Mouse (Mus musculus): ENCODE measurements around the gene 3110082I17Rik. TPM values are rescaled to one million over a fixed set of nuclear protein-coding genes. Genes with fewer than 3 reads are reported as not detected.

3110082I17Rik gene
- total RNA-seq, 1 experiment from 2014 or later: 15.0 TPM

DNA sequence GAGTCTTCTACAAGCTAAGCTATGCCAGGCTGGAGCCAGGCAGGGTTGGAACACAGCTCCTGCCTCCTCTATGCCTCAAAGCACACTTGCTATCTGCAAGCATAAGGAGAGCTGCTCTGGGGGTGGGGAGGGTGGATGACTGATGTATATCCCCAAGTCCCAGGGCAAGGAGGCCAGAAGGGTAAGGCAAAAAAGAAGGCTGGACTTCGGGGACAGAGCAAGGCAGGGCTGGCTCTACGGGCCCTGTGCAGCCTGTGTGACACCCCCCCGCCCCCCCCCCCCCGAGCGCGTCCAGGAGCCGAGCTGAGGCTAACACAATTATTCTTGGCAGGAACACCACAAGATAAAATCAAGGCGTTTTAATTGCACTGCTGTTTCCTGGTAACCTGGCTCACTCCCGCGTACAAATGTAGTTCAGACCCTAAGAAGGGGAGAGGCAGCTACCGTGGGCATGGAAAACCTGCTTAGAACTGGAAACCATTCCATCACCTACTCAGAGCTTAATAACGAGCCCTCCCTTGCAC, 30.4 kb downstream of the 3110082I17Rik start:
- ATAC-seq (ENCODE audit: extremely low read depth, insufficient number of reproducible peaks, low FRiP score, poor library complexity, severe bottlenecking): no peak

DNA sequence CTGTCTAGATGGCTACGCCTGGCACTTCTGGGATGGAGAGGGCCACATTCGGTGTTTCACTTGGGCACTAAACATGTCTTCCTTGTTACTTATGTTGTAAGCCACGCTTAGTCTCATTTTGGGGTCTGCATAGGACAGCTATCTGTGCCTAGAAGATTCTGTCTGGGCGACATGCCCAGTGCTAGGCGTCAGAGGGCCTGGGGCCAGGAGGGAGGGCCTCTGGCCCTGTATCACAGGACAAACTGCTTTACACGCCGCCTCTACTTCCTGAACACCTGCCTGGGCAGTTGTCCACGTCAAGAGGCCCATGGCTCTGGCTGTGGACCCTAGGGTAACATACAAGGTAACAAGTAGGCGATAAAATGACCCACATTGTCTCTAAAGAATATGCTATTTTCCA, 32.3 kb downstream of the 3110082I17Rik start:
- ATAC-seq (ENCODE audit: extremely low read depth, insufficient number of reproducible peaks, low FRiP score, poor library complexity, severe bottlenecking): no peak

DNA sequence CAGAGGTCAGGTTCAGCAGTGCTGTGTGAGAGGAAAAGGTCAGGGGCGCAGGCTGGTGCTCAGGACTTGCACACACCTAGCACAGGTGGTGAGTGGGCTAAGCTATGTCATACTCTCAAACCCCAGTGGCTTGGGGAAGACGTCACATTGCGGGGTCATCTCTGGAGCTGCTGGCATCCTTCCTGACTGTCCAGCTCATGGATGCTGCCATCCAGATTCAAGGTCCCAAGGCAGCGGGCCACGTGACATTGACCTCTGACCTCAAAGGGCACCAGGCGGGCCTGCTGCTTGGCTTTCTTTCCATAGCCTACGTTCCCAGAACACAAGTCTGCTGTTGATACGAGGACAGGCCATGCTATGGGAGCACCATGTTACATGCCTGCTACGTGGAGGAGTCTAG, 33.3 kb downstream of the 3110082I17Rik start:
- no peak for ATAC-seq (ENCODE audit: extremely low read depth, insufficient number of reproducible peaks, low FRiP score, poor library complexity, severe bottlenecking)

DNA sequence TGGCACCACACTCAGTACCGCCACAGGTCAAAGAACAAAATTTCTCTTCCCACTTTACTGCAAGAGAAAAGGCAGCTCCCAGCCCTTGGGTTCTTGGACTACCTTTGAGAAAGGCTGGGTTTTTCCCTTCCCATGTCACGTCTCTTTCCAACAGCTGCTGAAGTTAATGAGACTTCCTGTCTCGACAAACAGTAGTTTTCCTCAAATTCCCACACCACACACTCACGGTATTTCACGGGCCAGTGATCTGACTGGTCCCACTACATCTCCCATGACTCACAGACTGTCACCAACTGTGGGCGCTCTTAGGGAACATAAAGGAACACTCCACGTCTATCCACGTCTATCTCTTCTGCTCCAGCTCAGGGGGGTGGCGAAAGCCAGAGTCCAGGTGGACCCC, 35.1 kb downstream of the 3110082I17Rik start:
- ATAC-seq (ENCODE audit: extremely low read depth, insufficient number of reproducible peaks, low FRiP score, poor library complexity, severe bottlenecking): no peak

DNA sequence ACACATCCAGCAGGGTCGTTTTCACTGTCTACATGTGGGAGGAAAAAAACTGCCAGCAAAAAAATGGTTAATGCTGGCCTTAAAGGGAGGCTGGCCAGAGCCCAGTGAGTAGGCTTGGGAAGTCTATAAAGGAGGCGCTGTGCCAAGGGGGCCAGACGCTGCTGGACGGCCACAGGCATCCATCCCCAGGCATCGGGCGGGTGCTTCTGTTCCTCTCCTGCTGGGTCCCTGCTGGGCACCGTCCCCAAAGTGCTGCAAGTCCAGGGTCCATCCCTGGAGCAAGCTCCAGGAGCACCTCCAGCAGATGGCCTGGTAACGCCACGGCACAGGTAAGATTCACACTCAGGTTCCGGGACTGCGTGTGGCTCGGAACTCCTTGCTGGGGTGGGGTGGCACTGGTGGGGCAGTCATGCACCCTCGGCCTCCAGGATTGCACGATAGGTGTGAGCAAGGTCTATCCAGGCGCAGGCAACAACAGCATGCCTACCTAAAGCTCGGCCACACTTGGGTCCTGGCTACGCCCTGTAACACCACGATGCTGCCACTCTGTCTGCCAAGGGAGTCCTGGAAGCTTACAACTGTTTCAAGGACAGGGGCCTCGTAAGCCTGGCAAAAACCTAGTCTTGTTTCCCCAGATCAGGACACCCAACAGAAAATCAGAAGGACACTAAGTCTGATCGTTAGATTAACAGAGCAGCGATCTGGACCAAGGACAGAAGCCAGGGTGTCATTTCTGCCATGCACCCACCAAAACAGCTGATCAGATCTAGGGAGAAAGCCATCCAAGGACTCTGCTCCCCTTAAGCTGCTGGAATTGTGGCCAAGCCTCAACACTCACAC, 37.1 kb downstream of the 3110082I17Rik start, which contains the start of gene Gper1:
TSS of gene Gper1 (plus strand) at position 126 of the 840 bp plus-strand sequence.
- no peak for ATAC-seq (ENCODE audit: extremely low read depth, insufficient number of reproducible peaks, low FRiP score, poor library complexity, severe bottlenecking)

DNA sequence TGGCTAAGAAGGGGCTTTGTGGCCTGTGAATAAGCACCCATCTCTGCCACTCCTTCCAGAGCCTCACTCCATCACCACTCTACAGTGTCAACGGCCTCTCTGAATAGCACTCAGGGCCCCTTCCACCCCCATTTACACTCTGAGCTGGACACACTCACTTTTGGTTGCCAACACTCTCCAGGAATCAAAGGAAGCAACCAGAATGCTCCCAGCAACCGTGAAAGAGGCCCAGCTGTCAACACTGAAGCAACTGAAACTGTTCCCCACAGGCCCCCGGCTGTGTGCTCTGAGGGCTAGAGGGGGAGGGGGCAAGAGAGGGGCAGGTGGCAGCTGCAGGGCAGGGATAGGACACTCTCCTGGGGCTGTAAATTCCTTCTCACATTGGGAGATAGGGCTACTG, 41.7 kb downstream of the 3110082I17Rik start:
- no peak for ATAC-seq (ENCODE audit: extremely low read depth, insufficient number of reproducible peaks, low FRiP score, poor library complexity, severe bottlenecking)

DNA sequence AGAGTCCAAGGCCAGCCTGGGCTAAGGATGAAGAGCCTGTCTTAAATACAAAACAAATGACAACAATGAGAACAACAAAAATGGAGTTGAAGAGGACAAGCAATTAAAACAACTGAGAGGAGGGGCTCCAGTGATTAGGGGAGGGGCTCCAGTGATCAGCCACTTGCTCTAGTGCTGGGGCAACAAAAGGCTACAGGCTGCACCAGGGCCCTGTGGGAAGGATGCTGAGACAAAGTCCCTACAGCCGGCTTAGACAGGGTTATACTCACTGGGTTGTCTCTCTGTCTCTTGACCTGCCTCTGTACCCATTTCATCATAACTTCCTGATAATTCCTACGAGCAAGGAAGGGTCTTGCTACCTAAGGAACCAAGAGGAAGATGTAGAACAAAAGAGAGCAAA, 42.2 kb downstream of the 3110082I17Rik start:
- ATAC-seq (ENCODE audit: extremely low read depth, insufficient number of reproducible peaks, low FRiP score, poor library complexity, severe bottlenecking): no peak

DNA sequence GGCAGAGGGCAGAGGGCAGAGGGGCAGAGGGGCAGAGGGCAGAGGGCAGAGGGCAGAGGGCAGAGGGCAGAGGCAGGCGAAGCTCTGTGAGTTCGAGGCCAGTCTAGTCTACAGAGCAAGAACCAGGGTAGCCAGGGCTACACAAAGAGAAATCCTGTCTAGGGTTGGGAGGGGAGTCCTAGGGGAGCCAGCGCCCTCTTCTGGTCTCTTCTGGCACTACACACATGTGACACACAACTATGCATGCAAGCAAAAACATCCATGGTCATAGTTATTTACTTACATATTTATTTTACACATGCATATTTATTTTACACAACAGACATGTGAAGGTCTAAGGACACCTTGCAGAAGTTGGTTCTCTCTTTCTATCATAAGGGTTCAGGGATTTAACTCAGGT, 42.8 kb downstream of the 3110082I17Rik start:
- no peak for ATAC-seq (ENCODE audit: extremely low read depth, insufficient number of reproducible peaks, low FRiP score, poor library complexity, severe bottlenecking)

DNA sequence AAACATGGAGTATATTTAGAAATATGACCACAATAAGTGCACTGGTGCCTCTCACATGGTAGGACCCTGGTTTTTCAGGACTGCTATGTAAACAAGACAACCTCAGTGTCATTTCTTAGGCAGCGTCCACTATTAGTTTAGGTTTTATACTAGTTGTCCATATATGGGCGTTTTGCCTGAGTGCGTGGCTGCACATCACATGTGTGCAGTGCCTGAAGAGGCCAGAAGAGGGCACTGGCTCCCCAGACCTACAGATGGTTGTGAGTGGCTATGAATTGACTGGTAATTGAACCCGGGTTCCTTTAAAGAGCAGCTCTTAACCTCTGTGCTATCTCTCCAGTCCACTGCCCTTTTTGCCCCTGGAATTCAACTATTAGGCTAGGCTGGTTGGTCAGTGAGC, 43.4 kb downstream of the 3110082I17Rik start:
- no peak for ATAC-seq (ENCODE audit: extremely low read depth, insufficient number of reproducible peaks, low FRiP score, poor library complexity, severe bottlenecking)

DNA sequence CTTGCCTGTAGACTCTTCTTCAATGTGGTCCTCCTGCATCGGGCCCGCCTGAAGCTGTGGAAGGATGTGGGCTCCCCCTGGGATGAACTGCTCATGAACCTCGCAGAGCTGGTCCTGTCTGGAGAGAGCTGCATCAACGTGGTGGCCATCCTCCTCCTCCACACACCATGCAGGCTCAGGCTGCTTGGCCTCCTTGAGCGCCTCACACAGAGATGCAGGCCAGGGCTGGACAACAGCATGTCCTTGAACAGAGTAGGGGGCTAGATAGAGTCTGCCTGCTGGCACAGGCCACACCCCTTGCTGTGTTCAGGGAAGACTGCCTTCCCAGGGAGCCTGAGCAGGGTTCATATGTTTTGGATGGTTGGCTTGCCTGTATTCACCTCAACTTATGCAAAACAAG, 45.3 kb downstream of the 3110082I17Rik start:
- no peak for ATAC-seq (ENCODE audit: extremely low read depth, insufficient number of reproducible peaks, low FRiP score, poor library complexity, severe bottlenecking)

DNA sequence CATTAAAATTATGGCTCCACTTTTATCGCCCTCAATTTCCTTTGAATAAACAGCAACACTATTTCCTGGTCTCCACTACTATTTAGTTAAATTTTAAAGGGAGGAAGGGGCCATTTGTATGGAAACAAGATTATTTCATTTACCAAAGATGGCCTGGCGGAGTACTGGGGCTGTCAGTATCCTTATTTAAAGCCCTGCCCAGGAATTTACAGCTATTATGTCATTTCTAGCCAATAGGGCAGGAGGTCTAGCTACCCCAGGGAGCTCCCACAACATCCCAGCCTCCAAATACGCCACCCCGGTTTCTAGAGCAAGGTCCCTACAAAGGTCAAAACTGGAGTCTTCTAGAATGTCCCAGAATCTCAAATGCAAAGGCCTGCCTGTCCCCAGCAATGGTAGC, 46.8 kb downstream of the 3110082I17Rik start:
- ATAC-seq (ENCODE audit: extremely low read depth, insufficient number of reproducible peaks, low FRiP score, poor library complexity, severe bottlenecking): no peak

DNA sequence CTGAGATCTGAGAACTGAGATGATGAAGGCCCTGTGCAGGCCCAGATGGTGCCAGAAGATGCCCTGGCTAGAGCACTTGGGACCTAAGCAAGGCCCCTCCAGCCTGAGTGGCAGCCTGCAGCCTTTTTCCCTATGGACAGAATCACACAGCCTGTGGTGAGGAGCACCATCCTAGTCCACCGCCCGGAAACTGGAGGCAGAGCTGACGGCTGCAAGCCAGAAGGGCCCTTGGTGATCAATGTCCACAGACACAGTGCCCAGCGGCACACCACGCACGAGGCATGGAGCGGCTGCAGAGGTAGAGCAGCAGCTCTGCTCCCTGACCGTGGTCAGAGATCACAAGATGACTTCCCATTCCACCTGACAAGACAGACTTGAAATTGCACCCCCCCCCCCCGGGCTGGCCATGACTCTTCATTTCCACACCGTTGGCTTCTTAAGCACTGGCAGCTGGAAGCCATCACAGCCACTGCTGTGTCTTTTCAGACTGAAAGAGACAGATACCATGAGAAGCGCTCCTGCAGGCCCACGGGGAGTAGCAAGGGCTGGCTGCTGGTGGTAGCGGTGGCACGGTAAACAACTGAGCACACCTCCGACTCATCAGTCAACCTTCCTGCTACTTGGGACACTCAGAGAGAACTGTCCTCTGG, 48.5 kb downstream of the 3110082I17Rik start:
- no peak for ATAC-seq (ENCODE audit: extremely low read depth, insufficient number of reproducible peaks, low FRiP score, poor library complexity, severe bottlenecking)

DNA sequence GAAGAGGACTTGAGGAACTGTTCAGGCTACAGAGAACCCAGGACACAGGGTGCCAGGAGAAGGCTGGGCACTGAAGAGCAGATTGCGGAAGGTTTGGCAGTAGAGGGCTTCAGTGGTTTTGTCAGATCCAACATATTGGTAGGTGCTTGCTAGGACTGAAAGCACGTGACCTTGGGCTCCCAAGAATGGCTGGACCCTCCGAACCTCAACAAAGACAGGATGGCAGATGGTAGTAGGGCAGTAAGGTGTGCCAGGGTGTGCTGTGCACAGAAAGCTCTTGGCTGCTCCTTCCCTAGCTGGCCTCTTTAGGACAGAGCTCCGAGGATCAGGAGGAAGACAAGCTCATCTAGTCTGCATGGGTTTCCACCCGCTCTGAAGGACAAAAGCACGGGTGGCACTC, 49.2 kb downstream of the 3110082I17Rik start:
- no peak for ATAC-seq (ENCODE audit: extremely low read depth, insufficient number of reproducible peaks, low FRiP score, poor library complexity, severe bottlenecking)

DNA sequence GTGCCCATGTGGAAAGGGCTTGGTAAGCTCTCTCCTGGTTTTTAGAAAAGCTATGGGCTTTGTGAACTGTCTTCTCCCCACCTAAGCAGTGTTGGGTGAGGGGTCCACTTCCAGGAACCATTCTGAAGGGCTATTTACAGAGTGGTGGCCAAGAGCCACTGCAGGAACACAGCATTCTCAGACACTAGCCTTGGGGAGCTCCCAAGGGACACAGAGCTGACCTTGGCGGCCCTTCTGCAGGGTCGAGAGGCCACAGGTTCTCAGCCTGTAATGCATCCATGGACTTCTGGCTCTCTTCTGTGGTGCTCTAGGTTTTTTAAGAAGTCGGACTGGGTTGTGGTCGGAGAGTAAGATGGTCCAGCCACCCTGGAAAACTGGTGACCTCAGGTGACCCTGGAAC, 50.3 kb downstream of the 3110082I17Rik start:
- ATAC-seq (ENCODE audit: extremely low read depth, insufficient number of reproducible peaks, low FRiP score, poor library complexity, severe bottlenecking): no peak

DNA sequence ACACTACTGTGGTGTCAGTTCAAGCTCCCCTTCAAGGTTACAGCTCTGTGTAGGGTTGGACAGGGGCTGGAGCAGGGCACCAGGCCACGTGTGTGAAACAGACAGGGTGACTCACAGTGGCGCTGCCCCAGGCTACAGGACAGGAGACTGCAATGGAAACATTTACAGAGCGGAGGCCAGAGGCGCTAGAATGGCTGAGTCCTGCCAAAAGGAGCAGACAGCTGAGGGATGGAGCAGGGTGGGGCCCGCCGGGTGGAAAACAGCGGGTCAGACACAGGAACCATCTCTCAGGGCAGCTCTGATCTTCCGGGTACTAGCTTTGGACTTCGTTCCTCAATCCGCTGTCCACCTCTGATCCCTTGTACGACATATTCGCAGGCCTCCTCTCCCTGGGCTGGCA, 50.9 kb downstream of the 3110082I17Rik start:
- ATAC-seq (ENCODE audit: extremely low read depth, insufficient number of reproducible peaks, low FRiP score, poor library complexity, severe bottlenecking): no peak

DNA sequence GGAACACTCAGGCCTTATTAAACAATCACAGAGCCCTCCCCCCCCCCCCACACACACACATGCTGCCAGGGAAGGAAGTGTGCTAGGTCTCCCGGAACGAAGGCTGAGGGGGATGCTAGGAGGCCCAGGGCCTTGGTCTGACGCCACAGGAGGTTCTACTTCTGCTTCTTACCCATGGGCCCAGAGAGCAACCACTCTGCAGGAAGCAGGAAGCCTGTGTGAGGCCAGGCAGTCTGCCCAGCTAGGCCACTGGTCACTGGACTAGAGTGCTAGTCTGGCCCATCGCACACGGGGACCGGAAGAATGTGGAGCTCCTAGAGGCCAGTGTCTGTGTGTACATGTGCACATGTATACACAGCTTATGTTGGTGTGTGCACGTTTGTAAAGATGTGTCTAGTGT, 51.8 kb downstream of the 3110082I17Rik start:
- ATAC-seq (ENCODE audit: extremely low read depth, insufficient number of reproducible peaks, low FRiP score, poor library complexity, severe bottlenecking): peak; percentile 70

DNA sequence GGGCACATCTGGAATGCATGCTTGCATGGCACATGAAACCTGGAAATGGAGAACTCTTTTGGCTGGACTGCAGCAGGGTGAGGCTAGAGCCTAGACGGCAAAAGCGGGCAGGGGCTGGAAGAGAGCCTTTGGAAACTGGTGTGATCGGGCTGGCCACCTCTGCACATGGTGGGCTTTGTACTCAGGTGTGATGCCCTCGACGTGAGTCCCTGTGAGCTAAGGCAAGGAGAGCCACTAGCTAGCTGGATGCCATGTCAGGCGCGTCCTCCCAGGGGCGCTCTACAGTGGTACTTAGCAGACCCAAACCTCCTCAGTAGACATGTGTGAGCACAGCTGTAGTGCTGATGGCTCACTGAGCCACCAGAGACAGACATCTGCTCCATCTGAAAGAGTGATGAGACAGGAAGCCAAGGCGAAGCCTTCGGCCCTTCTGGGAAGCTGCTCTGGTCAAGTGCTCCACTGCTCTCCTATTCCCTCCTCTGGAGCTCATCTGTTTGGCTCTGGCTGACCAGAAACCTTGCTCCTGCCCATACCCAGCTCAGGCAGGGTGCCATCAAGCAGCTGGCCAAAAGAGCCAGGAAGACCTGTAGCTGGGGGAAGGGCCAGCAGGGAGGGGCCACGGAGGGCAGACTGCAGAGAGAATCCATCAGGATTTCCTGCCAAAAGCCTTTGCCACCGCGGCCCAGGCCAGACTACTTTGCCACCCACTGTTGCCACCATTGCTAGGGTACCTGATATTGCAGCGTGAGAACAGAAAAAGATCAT, 53.0 kb downstream of the 3110082I17Rik start:
- ATAC-seq (ENCODE audit: extremely low read depth, insufficient number of reproducible peaks, low FRiP score, poor library complexity, severe bottlenecking): no peak

DNA sequence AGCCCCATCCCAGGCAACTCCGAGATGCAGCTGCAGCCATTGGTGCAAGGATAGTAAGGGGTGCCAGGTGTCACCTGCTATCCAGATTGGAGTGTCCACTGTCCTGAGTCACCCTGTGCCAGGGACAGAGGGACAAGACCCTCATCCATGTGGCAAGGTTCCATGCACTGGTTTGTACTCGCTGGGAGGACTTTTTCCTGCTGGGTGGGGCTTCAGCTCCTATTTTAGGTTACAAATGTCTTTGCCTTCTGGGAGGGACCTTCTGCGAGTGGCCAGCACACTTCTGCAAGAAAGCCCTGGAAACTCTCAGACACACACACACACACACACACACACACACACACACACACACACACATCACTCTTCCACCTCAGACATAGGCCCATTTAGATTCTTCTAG, 54.4 kb downstream of the 3110082I17Rik start:
- ATAC-seq (ENCODE audit: extremely low read depth, insufficient number of reproducible peaks, low FRiP score, poor library complexity, severe bottlenecking): no peak

DNA sequence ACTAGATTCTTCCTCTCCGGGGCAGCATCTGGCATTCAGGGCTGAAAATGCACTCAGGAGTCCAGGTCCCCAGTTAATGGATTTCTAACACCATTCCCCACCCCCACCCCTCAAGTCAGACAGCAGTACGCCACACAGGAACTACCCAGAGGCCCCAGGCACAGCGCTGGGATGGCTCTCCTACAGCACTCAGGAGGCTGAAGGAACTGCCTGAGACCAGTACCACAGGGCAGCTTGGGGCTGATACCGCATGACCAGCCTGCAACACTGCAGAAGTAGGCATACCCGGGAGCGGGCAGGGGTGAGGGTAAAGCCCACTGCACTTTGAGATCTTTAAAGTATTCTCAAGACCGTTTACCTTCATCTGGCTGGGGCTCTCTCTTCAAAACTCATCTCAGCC, 54.8 kb downstream of the 3110082I17Rik start:
- no peak for ATAC-seq (ENCODE audit: extremely low read depth, insufficient number of reproducible peaks, low FRiP score, poor library complexity, severe bottlenecking)

All from neutrophil, adult 5-6 weeks (primary cell).